Mouse (Mus musculus) stomach, embryonic 16.5 days (tissue): Measurements from ENCODE around the gene Insl6. TPM values are rescaled to one million over a fixed set of nuclear protein-coding genes. Genes with fewer than 3 reads are reported as not detected.
A peak's percentile ranks its signal among the peaks of the same experiment; 100 is the strongest.

Experiments used
- ATAC-seq: fragments of 200-750 bp; cut with Nextera tagmentation; 2 replicates; pipeline ENCODE4 v1.8.0; 2017; ENCODE audit warnings: moderate number of reproducible peaks, moderate TSS enrichment; ENCODE audit not compliant: insufficient read depth, low FRiP score
- H3K27ac ChIP-seq: fragments of 300-500 bp; sonication (generic); 2 replicates; pipeline ENCODE4 v1.5.1; 2014; ENCODE audit warnings: low read length
- H3K27me3 ChIP-seq: fragments of 300-500 bp; sonication (generic); 2 replicates; pipeline ENCODE4 v1.6.1; 2014; ENCODE audit warnings: low read length, control low read depth, mixed read lengths; ENCODE audit not compliant: control insufficient read depth, insufficient read depth
- H3K36me3 ChIP-seq: fragments of 300-500 bp; sonication (generic); 2 replicates; pipeline ENCODE4 v1.6.1; 2014; ENCODE audit warnings: low read length; ENCODE audit not compliant: control insufficient read depth, insufficient read depth
- H3K4me1 ChIP-seq: fragments of 300-500 bp; sonication (generic); 2 replicates; pipeline ENCODE4 v1.6.1; 2014; ENCODE audit warnings: low read length, control low read depth, mixed read lengths; ENCODE audit not compliant: control insufficient read depth, insufficient read depth
- H3K4me2 ChIP-seq: fragments of 300-500 bp; sonication (generic); 2 replicates; pipeline ENCODE4 v1.6.1; 2014; ENCODE audit warnings: low read depth, low read length, mixed read lengths
- H3K4me3 ChIP-seq: fragments of 300-500 bp; sonication (generic); replicated peaks from 2 replicates; pipeline ENCODE4 v1.5.1; 2014; ENCODE audit warnings: mild to moderate bottlenecking, low read length
- H3K9ac ChIP-seq: fragments of 300-500 bp; sonication (generic); 2 replicates; pipeline ENCODE4 v1.6.1; 2014; ENCODE audit warnings: low read length
- H3K9me3 ChIP-seq: fragments of 300-500 bp; sonication (generic); replicated peaks from 2 replicates; pipeline ENCODE4 v1.6.1; 2016; ENCODE audit warnings: low read length, control low read depth; ENCODE audit not compliant: control insufficient read depth
- WGBS: fragments of 180-500 bp; shearing (Covaris S2); extraction: QIAGEN DNeasy Blood & Tissue Kit; methylation state at CpG from one replicate; pipeline ENCODE4 v1.1.7; 2014; 5-methylcytosine and 5-hydroxymethylcytosine counted together
- polyA plus RNA-seq: library from polyadenylated mRNA; unstranded; fragments of >200 nt; fragmentation: Nextera tagmentation; extraction: Ambion mirVana; gene quantifications from 2 replicates; pipeline ENCODE4 v1.2.1, GENCODE M21; 2015

Insl6 gene
- polyA plus RNA-seq, 1 experiment from 2014 or later: 8.8 TPM

- Histone ChIP-seq H3K9me3 (no peaks in the 10 kb centered on the region), H3K4me3 (no peak overlapping the region), H3K36me3 (no peaks in the 10 kb centered on the region), H3K27ac (no peak overlapping the region), H3K27me3 (no peaks in the 10 kb centered on the region), H3K9ac (no peak overlapping the region), H3K4me2 (no peak overlapping the region), H3K4me1 (peaks cover 4% of the 10 kb centered on the region; the same call in 1 of the 2 replicates)
- ATAC-seq: no peak
- WGBS: 77% methylated on average over 3 of the region's 3 CpGs
Observed at GRCm38 (mm10) chr19:29368671-29369309, 43.6 kb upstream of the Insl6 start.

GRCm38 (mm10) chr19:29368041-29368440 is 42.9 kb upstream of the Insl6 start:
- Histone ChIP-seq H3K9me3 (no peaks in the 10 kb centered on the region), H3K36me3 (no peaks in the 10 kb centered on the region), H3K4me1 (peaks cover 4% of the 10 kb centered on the region; the same call in 1 of the 2 replicates), H3K4me2 (no peak overlapping the region), H3K4me3 (no peak overlapping the region), H3K27me3 (no peaks in the 10 kb centered on the region), H3K9ac (no peak overlapping the region), H3K27ac (no peak overlapping the region)
- ATAC-seq: no peak
- WGBS: 89% methylated on average over 2 of the region's 2 CpGs

- Histone ChIP-seq H3K4me3 (peak within 1 kb of the TSS; percentile 74), H3K4me1 (peaks cover 10% of the 10 kb centered on the region), H3K4me2 (peak within 1 kb of the TSS; percentile 74), H3K27me3 (no peaks in the 10 kb centered on the region), H3K36me3 (no peaks in the 10 kb centered on the region), H3K27ac (peak within 1 kb of the TSS; percentile 44; the same call in 1 of the 2 replicates), H3K9me3 (no peaks in the 10 kb centered on the region), H3K9ac (peak within 1 kb of the TSS; percentile 71)
- WGBS: 1% methylated on average over 26 of the region's 26 CpGs
- ATAC-seq: peak; percentile 67; the same call in 1 of the 2 replicates
Observed at GRCm38 (mm10) chr19:29366969-29367622, 41.9 kb upstream of the Insl6 start, which contains the start of the genes Plgrkt and Cd274. TSS of gene Plgrkt (minus strand) at chr19:29367390. TSS of gene Cd274 (plus strand) at chr19:29367455.

- H3K27ac ChIP-seq: peak overlapping the region; percentile 44; the same call in 1 of the 2 replicates
- 51% methylated on average over 20 of the region's 20 CpGs for WGBS
- ATAC-seq: no peak
Observed at GRCm38 (mm10) chr19:29366226-29366968, 41.2 kb upstream of the Insl6 start.

GRCm38 (mm10) chr19:29365105-29365504 is 39.9 kb upstream of the Insl6 start:
- Histone ChIP-seq H3K27ac (no peak overlapping the region), H3K9me3 (no peaks in the 10 kb centered on the region), H3K4me2 (no peak overlapping the region), H3K36me3 (no peaks in the 10 kb centered on the region), H3K27me3 (no peaks in the 10 kb centered on the region), H3K9ac (no peak overlapping the region), H3K4me1 (peaks cover 18% of the 10 kb centered on the region), H3K4me3 (no peak overlapping the region)
- WGBS: 36% methylated on average over 3 of the region's 3 CpGs
- no peak for ATAC-seq

More at GRCm38 (mm10) chr19:29366226-29366968, 41.2 kb upstream of the Insl6 start:
- H3K4me1 ChIP-seq: peaks cover 12% of the 10 kb centered on the region
- peak overlapping the region; percentile 74 for H3K4me3 ChIP-seq
- no peaks in the 10 kb centered on the region for H3K27me3 ChIP-seq
- peak overlapping the region; percentile 71 for H3K9ac ChIP-seq
- H3K9me3 ChIP-seq: no peaks in the 10 kb centered on the region
- no peaks in the 10 kb centered on the region for H3K36me3 ChIP-seq
- H3K4me2 ChIP-seq: peak overlapping the region; percentile 74

- no peaks in the 10 kb centered on the region for H3K9me3 ChIP-seq
- no peak overlapping the region for H3K9ac ChIP-seq
- peaks cover 18% of the 10 kb centered on the region for H3K4me1 ChIP-seq
- no peak overlapping the region for H3K4me2 ChIP-seq
- WGBS: 82% methylated on average over 5 of the region's 5 CpGs
- ATAC-seq: no peak
- H3K27ac ChIP-seq: no peak overlapping the region
- no peak overlapping the region for H3K4me3 ChIP-seq
- no peaks in the 10 kb centered on the region for H3K36me3 ChIP-seq
- no peaks in the 10 kb centered on the region for H3K27me3 ChIP-seq
Observed at GRCm38 (mm10) chr19:29364076-29364475, 38.9 kb upstream of the Insl6 start.

- Histone ChIP-seq H3K27me3 (no peaks in the 10 kb centered on the region), H3K36me3 (no peaks in the 10 kb centered on the region), H3K4me1 (peaks cover 18% of the 10 kb centered on the region), H3K9ac (no peak overlapping the region), H3K4me2 (no peak overlapping the region), H3K4me3 (no peak overlapping the region), H3K9me3 (no peaks in the 10 kb centered on the region), H3K27ac (no peak overlapping the region)
- no peak for ATAC-seq
- 84% methylated on average over 7 of the region's 7 CpGs for WGBS
Observed at GRCm38 (mm10) chr19:29363557-29363956, 38.4 kb upstream of the Insl6 start.

- Histone ChIP-seq H3K27me3 (no peaks in the 10 kb centered on the region), H3K36me3 (no peaks in the 10 kb centered on the region), H3K4me1 (peaks cover 18% of the 10 kb centered on the region), H3K4me2 (peak overlapping the region; percentile 83), H3K27ac (peak overlapping the region; percentile 16; the same call in 1 of the 2 replicates), H3K4me3 (peak overlapping the region; percentile 78), H3K9ac (peak overlapping the region; percentile 83), H3K9me3 (no peaks in the 10 kb centered on the region)
- 30% methylated on average over 13 of the region's 13 CpGs for WGBS
- no peak for ATAC-seq
Observed at GRCm38 (mm10) chr19:29362173-29362930, 37.2 kb upstream of the Insl6 start.
